Mouse (Mus musculus): ENCODE measurements around the gene Dnpep.

Dnpep gene

GRCm38 (mm10) chr1:75264091-75264880, 53.5 kb downstream of the Dnpep start, which contains the start of gene Ptprn:
TSS of gene Ptprn (minus strand) at chr1:75264502.
- DNase-seq (ENCODE audit: inconsistent ontology term): no peak

- DNase-seq (ENCODE audit: inconsistent ontology term): peak; percentile 78
Measured at GRCm38 (mm10) chr1:75262969-75263951, 54.5 kb downstream of the Dnpep start.

GRCm38 (mm10) chr1:75261278-75261677, 56.5 kb downstream of the Dnpep start:
- DNase-seq (ENCODE audit: inconsistent ontology term): no peak
